Mouse (Mus musculus) heart, postnatal 4 days (tissue): ENCODE data around the gene Ccdc144b. TPM values are rescaled to one million over a fixed set of nuclear protein-coding genes. Genes with fewer than 3 reads are reported as not detected.

ENCODE experiments used
- DNase-seq: peaks from one replicate; pipeline ENCODE4 v3.0.0; 2021
- total RNA-seq, 2 experiments: library from RNA; stranded (reverse); gene quantifications; 2 replicates each; pipeline ENCODE4 v1.2.3; 2021

The Ccdc144b gene
- total RNA-seq, 2 experiments from 2014 or later, result not detected

GRCm38 (mm10) chr3:36025732-36026131 is 27.6 kb downstream of the Ccdc144b start:
- DNase-seq, result no peak

GRCm38 (mm10) chr3:36011239-36011638 is 42.1 kb downstream of the Ccdc144b start:
- no peak for DNase-seq

- no peak for DNase-seq
These were observed 44.8 kb downstream of the Ccdc144b start for GRCm38 (mm10) chr3:36008411-36009154.

- peak; percentile 40 for DNase-seq
These were observed 49.1 kb downstream of the Ccdc144b start for GRCm38 (mm10) chr3:36004028-36004895.

GRCm38 (mm10) chr3:36000275-36001239 is 52.8 kb downstream of the Ccdc144b start, which contains the start of gene Mccc1:
Mccc1 (minus strand) TSS chr3:36000678.
- DNase-seq, result peak; percentile 93

GRCm38 (mm10) chr3:35994552-35995531 is 58.5 kb downstream of the Ccdc144b start:
- no peak for DNase-seq

- DNase-seq, result no peak
These were observed 62.6 kb downstream of the Ccdc144b start for GRCm38 (mm10) chr3:35990715-35991114.

GRCm38 (mm10) chr3:35988031-35988430 is 65.3 kb downstream of the Ccdc144b start:
- DNase-seq, result no peak

GRCm38 (mm10) chr3:35986266-35986665 is 67.1 kb downstream of the Ccdc144b start:
- no peak for DNase-seq

GRCm38 (mm10) chr3:35973551-35973950 is 79.8 kb downstream of the Ccdc144b start:
- DNase-seq, result peak; percentile 48

- DNase-seq, result peak; percentile 33
These were observed 80.4 kb downstream of the Ccdc144b start for GRCm38 (mm10) chr3:35972985-35973384.

- DNase-seq, result no peak
These were observed 82.2 kb downstream of the Ccdc144b start for GRCm38 (mm10) chr3:35971149-35971548.

- no peak for DNase-seq
These were observed 82.9 kb downstream of the Ccdc144b start for GRCm38 (mm10) chr3:35970441-35970840.

- no peak for DNase-seq
These were observed 85.9 kb downstream of the Ccdc144b start for GRCm38 (mm10) chr3:35967366-35967921.

- no peak for DNase-seq
These were observed 86.9 kb downstream of the Ccdc144b start for GRCm38 (mm10) chr3:35966493-35966892.

GRCm38 (mm10) chr3:35964928-35965327 is 88.4 kb downstream of the Ccdc144b start:
- no peak for DNase-seq

GRCm38 (mm10) chr3:35963921-35964320 is 89.4 kb downstream of the Ccdc144b start:
- DNase-seq, result no peak

- DNase-seq, result no peak
These were observed 89.9 kb downstream of the Ccdc144b start for GRCm38 (mm10) chr3:35963401-35963800.

- no peak for DNase-seq
These were observed 90.4 kb downstream of the Ccdc144b start for GRCm38 (mm10) chr3:35962967-35963366.
